Mouse (Mus musculus) E14TG2a.4 (cell line): Measurements from ENCODE around the gene Cdc26.

ENCODE experiments used
- CTCF ChIP-seq: conservative IDR thresholded peaks from 2 replicates; pipeline ENCODE4 v1.5.1; 2014; ENCODE audit warnings: low read length
- NANOG ChIP-seq: IDR thresholded peaks from 2 replicates; pipeline ENCODE4 v1.6.1; 2014; ENCODE audit warnings: borderline replicate concordance, low read length, mixed read lengths
- POU5F1 ChIP-seq: IDR thresholded peaks from 2 replicates; pipeline ENCODE4 v1.6.1; 2014; ENCODE audit warnings: low read length, borderline replicate concordance

- no peak for TF ChIP-seq CTCF
- TF ChIP-seq NANOG = no peak
- TF ChIP-seq POU5F1 = no peak
Measured at GRCm38 (mm10) chr4:62374342-62374741, 34.1 kb downstream of the Cdc26 start.
